Mouse (Mus musculus) ovary, postnatal 14 days (tissue): ENCODE data around the gene Sh3pxd2a.

Source experiments
- DNase-seq: peaks from one replicate; pipeline ENCODE4 v3.0.0; 2022; ENCODE audit warnings: low spot score

Gene Sh3pxd2a

DNA sequence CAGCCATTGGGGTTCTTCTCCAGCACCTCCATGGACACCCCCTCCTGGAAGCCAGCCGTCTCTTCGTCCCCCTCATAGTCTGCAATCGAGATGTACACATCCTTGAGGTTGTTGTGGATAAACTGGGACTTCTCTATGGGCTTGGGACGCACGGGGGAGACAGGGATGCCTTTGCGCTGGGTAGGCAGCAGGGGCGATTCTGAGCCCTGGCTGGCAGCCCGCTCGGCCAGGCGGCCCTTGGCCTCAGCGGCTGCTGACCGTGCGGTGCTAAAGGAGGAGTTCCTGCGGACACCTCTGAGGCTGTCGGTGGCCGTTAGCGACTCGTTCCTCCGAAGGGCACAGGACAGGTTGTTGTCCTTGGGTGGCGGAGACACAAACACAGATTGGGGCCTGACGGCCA, 197.1 kb downstream of the Sh3pxd2a start:
- DNase-seq: no peak

DNA sequence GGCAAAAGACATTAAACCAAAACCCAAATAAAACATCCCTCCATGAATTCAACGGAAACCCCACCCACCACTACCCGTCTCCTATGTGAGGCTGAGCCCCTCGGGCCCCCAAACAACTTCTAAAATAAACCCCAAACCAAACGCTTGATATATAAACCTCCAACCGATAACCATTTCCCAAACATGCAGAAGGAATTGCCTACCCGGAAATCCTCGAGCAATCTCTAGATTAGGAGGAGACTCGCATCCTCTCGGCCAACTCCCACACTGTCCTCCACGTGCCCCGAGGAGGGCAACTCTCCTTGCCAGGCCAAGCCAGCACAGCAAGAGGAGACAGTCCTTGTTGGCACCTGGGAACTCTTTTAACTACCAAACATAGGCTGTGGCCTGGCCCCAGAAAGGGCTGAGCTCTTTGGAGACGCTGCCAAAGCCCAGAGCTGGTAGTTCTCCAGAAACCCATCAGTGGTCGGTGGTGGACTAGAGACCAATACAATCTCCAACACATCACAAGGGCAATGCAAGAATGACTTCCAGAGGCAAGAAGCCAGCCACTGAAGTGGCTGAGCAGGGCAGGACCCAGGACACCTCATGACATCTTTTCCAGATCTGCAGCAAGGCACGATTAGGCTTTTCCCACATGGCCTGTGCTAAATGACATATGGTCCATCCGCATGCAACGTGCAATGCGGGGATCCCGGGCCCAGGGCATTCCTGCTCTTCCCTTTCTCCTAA, 198.0 kb downstream of the Sh3pxd2a start:
- DNase-seq: no peak

DNA sequence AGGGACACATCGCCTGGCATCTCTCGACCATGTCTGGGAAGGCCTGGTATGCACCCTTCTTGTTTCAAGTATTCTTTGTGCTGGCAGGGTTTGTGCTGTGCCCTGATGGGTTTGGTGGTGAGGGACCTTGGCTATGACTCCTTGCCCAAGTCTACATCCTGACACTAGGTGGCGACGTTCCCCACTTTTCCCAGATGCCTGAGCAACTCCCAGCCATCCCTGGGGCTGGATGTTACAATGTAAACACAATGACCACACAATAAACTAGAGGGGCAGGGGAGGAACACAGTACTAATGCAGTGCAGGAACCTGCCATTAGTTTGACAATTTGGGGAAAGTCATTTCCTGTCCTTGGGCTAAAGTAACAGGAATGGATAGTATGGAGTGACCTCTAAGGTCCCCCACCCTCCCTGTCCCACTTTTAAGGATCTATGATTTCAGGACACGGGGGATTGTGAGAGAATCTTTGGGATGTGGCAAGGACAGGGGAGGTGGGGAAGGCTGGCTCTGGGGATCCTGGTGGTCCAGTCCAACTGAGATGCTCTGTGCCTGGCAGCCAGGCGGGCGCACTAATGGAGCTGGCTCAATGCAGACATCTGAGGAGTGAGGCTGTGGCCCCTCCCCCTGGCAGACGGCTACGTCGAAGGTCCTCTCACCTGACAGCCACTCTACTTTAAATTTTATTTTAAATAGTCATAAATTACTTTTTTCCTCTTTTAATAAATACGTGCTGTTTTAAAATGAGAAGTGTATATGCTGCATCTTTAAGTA, 199.7 kb downstream of the Sh3pxd2a start:
- DNase-seq: peak; percentile 65

DNA sequence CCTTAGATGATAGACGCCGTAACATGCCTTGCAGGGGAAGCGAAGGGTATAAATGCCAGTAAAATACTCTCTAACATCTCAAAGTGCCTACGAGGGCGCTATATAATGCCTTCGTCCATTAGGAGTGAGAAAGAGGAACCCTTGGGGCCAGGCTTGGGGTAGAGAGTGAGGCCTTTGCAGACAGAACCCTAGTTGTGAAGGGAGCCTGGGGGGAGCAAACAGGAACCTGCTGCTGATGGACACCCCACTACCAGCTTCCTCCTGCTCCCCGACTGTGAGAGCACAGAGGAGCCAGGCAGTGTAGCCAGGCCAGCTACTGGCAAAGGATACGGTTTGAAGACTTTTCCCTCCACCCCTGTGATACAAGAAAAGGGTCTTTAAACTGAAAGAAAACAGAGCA, 200.6 kb downstream of the Sh3pxd2a start:
- no peak for DNase-seq

DNA sequence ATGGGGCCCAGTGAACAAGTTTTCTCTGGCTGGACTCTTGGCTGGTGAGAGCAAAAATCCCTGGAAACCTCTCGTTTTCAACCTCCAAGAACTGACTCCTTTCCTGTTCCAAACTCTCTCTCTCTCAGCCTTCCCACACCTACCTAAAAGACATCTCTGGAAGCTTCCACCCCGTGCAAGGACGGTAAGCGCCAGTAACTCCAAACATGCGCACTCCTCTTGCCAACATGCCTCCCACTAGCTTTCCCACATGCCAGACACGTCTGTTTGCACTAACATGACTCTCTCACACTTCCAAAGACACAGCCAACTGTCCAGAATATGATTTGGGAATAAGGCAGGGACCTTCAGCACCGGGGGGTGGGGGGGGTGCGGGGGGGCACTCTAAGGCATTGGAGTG, 203.0 kb downstream of the Sh3pxd2a start:
- DNase-seq: no peak

DNA sequence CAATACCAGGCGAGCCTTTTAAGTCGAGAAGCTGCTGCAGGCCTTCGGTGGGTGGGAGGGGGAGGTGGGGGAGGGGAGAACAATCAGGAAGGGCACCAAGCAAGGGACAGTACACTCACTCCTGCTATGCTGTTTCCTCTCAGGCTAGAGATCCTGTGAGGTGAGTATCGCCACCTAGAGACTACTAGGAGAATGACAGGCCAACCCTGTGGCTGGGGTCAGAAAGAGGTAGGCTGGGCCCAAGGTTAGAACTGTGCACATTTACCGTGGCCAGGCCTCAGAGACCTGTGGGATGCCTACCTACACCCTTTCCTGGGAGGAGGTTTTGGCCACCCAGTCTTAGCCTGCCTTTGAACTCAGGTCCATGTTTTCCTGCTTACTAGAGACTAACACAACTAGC, 204.6 kb downstream of the Sh3pxd2a start:
- DNase-seq: no peak

DNA sequence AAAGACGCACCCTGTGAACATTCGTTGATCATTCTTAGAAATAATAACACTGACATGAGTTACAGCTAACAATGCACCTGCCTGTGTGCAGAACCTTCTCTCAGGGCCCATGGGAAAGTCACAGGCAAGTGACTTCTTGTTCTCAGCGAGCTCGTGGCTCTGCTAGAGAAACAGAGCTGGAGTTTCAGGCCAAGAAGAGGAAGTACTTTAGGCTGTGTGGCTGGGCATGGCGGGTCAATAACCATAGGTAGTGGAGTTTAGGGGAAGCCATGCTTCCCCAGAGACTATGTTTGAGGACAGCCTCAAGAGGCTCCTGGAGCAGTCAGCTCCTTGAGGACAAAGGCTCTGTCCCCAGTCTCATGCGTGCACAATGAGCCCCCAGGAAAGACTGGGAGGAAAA, 208.3 kb downstream of the Sh3pxd2a start:
- DNase-seq: no peak

DNA sequence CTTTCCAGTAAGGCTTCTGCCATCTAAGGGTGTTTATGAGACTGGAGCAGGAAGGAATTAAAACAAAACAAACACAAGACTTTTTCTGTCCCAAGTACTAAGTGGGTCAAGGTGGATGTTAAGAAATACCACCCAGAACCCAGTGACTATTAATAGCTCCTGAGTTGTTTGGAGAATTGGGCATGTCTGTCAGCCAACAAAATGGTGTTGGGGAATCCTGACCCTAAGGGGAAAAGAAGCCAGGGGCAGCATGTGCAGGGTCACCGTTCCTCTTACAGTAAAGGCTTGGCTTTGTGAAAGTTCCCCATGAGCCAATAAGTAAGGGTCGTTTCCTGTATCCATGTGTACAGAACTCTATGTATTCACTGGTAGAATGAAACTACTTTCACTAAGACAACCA, 209.2 kb downstream of the Sh3pxd2a start:
- no peak for DNase-seq

DNA sequence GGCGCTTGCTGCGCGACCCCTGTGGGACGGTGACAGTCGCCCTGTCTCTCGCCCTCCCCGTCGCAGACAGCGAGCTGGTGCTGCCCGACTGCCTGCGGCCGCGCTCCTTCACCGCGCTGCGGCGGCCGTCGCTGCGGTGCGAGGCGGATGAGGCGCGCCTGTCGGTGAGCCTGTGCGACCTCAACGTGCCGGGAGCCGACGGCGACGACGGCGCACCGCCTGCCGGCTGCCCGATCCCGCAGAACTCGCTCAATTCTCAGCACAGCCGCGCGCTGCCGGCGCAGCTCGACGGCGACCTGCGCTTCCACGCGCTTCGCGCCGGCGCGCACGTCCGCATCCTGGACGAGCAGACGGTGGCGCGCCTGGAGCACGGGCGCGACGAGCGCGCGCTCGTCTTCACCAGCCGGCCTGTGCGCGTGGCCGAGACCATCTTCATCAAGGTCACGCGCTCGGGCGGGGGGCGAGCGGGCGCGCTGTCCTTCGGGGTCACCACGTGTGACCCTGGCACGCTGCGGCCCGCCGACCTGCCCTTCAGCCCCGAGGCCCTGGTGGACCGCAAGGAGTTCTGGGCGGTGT, 211.1 kb downstream of the Sh3pxd2a start:
- no peak for DNase-seq

DNA sequence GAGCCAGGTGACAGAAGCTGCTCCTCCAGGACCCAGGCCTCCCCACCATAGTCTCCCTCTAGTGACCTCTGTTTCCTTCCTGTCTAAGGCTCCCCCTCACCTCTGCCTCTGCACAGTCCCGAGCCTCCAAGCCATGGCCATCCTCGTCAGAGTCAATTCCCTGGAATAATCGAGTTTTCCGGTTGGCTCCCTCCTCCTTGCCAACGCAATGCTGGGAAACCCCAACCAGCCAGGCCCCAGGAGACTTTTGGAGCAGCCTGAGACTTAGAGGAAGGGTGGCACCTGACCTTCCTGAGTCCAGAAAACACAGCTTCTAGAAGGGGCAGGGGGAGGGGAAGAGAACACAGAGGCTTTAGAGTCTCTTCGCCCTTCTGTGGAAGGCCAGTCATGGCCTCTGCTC, 213.3 kb downstream of the Sh3pxd2a start:
- no peak for DNase-seq

DNA sequence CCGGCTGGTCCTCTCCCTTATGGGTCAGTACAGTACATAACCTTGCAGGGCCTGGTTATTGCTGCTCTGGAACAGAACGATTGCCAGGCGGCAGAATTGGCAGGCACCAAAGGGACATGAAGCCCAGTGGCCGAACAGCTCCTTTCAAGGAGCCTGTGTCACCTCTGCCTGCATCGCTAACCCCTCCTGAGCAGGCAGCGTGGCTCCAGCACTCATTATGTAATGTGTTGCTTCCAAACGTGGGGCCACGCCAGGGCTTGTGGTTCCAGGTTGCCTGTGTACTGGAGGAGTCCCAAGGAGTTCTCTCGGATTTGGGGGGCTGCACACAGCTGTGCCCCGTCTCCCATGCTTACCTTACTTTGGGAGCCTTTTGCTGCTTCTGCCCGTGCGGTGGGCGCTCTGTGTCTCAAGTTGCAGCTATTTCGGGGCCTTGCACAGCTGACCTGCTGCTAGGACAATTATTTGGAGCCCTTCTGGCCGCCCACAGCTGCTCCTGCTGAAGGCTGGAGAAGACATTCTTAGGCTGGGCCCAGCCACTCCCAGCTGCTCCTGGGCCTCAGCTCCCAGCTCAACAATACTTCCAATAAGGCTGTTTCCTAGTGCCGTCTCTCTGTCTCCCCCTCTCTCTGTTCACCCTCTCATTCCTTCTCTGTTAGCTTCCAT, 215.2 kb downstream of the Sh3pxd2a start:
- DNase-seq: no peak

DNA sequence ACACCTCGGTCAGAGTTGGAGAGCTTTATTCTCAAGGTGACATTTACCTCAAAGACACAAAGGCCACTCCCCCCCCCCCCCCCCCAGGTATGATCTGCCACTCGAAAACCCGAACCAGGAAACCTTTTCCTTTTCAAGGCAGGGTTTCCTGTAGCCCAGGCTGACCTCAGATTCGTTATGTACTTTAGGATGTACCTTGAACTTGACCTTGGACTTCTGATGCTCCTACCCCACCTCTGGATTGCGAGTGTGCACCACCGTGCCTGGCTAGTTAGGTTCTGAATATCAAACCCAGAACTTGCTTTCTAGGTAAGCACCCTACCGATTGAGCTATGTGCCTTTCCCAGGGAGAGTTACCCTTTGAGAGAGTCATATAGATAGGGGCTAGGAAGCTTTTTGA, 215.9 kb downstream of the Sh3pxd2a start:
- DNase-seq: no peak

DNA sequence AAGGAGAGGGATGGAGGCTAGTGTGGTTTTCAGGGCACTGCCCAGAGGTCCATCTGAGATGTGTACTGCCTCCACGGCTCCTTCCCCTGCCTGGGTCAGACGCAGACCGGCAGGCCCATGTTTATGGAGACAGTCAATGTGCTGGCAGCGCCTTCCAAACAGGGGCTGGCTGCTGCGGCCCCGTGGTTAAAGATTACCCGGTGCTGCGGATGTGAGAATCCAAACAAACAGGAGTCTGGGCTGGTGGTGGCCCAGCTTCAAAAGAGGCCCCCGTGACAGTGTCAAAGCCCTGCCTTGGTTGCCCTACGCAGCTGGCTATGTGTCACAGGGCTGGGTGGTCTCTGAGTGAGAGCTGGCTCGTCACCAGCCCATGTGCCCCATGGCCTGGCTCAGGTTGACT, 216.4 kb downstream of the Sh3pxd2a start:
- no peak for DNase-seq

DNA sequence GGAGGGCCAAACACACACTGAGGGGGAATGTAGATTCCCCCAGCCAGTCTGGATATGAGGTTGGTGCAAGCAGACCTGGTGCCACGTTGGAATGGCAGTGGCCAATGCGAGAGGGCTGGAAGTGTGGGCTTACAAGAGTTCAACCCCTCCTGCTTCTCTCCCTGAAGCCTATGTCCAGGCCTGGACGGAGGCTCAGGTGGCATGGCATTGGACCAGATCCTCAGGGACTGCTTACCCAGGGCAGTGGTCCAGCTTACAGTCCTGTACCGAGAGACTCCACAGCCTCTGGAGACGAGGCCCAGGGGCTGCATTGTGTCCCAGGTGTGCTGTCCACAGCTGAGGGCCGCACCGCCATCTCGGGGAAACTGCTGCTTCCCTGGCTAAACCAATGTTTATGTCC, 218.7 kb downstream of the Sh3pxd2a start:
- no peak for DNase-seq

DNA sequence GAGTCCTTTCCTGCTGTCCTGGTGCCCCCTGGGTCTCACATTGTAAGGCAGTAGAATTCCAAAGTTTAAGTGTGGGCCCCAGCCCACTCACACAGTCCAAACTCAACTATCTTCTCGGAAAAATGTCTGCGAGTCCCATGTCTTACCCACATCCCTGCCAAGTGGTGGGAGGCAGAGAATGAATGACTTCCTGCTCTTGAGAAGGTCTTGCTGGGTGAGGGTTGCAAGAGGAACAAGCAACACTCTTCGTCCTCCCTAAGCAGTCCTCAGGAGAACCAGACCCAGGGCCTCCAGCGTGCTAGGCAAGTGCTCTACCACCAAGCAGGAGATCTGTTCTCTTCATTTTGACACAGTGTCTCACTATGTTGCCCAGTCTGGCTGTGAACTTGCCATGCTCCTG, 222.0 kb downstream of the Sh3pxd2a start:
- DNase-seq: no peak

DNA sequence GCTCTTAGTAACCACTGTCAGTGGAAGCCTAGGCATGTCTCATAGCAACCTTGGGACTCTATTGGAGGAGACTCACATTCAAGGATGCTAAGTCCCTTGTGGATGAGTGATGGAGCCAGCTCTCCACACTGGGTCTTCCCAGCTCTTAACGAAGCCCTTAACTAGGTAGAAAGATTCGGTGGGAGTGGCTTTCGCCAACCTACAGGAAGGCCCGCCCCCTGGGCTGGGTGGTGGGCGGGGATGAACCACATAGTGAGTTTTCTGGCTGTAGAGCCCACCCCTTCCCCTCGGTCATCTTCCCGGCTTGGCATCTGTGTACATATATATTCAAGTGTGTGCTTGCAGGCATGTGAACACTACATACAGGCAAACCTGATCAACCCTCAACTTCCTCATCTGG, 223.2 kb downstream of the Sh3pxd2a start:
- no peak for DNase-seq

DNA sequence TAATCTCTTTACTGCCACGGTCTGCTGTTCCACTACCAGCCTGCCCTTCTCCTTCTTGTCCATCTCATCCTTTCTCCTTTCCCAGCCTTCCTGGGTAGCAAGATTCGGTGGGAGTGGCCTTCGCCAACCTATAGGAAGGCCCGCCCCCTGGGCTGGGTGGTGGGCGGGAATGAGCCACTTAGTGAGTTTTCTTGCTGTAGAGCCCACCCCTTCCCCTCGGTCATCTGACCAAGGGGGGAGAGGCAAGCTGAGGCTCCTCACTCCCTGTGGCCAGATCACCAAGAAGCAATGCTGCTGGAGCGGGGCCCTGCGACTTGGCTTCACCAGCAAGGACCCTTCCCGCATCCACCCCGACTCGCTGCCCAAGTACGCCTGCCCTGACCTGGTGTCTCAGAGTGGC, 224.1 kb downstream of the Sh3pxd2a start:
- no peak for DNase-seq

DNA sequence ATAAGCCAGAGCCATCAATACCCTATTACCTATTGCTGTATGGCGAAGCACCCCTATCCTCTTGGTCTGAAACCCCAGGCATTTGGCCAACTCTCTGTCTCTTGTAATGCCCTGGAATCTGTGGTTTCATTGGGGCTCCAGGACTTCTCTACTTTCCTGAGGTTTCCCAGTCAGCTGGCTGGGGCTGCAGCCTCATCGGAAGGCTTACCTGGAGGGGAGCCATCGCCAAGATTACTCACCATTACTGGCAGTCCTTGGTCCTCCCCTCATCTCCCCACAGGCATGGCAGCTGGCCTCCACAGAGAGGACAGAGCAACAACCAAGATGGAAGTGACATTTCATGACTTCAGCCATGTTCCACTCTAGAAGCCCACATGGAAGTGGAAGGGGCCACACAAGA, 231.1 kb downstream of the Sh3pxd2a start:
- no peak for DNase-seq

DNA sequence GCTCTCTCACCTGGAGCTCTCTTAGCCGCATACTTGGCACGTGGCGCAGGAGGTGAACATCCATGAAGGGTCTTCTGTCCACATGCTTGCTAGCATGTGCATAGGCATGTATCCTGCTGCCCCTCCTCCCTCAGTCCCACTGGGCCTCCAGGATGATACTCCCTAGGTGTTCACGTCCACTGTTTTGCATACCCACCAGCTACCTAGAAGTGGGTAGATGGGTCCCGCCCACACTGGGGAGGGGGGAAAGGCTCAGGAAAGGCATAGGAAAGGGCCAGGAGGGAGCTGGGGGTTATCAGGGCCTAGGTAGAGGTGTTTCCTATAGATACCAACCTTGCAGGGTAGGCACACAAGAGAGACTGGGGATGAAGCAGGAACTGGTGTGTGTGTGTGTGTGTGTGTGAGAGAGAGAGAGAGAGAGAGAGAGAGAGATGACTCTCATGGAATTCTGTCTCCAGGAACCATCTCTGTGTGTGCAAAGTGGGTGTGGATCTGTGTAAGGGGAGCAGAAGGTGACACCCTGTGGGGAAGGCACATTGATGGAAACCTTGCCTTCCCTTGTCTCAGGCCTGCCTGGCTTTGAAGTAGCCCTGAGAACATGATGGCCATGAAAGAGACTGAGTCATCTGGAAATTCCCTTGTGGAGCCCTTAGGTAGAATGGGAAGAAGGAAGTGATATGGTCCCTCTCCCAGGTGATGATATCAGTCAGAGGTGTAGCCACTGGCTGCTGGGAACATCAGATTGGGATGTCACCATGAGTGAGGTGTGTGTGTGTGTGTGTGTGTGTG, 231.9 kb downstream of the Sh3pxd2a start:
- no peak for DNase-seq

DNA sequence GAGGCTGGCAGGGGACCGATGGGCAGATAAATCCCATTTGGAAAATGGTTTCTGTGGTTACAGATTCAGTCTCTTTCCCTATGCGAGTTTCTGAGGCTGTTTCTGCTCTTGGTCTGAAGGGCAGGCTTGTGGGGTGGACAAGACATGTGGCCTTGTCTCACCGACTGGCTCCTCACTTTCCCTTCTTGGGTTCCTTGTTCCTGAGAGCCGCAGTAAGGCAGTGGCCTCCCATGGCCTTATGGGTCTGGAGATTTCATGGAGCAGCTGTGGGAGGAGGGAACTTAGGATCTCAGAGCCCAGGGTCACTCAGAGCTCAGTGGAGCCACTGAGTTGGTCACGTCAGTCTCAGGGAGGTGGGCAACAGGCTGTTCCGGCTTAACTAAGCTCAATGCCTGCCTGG, 232.8 kb downstream of the Sh3pxd2a start:
- DNase-seq: no peak

DNA sequence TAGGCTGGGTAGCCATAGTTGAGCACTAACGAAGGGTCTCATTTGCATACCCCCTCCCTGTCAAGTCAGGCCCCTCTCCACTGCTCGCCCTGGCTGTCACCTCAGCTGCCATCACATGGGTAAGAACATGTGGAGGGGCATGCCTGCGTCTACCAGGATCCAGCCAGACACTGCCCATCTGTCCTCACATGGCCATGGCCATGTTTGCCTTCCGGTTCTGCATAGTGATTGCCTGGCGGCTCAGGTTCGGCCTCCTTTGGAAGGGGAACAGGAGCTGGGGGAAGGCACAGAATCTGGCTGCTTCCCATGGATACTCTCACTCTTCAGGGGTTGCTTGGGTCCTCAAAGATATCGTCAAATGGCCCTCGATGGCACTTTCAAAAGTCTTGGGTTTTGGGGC, 233.5 kb downstream of the Sh3pxd2a start:
- DNase-seq: no peak

DNA sequence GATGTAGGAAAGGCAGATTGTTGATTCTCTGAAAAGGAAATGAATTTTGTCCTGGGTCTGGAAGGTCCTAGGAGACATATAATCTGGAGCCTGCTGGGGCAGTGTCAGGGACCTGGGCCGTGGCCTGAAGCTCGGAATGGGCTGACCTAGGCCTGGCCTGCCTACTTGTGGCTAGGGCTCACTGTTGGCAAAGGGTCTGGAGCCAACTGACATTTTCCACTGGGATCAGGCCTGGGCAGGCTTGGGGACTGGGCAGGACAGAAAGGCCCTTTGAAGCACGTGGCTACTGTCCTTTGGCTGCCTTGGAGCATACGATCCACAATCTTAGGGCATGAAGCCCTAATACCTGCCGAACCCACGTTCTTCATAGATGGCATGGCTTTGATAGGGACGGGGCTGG, 234.1 kb downstream of the Sh3pxd2a start:
- DNase-seq: no peak
